Mouse (Mus musculus) limb, embryonic 11.5 days (tissue): ENCODE data around the gene Cnpy2. TPM values are rescaled to one million over a fixed set of nuclear protein-coding genes. Genes with fewer than 3 reads are reported as not detected.
A peak's percentile ranks its signal among the peaks of the same experiment; 100 is the strongest.

ENCODE experiments used
- ATAC-seq: fragments of 200-750 bp; cut with Nextera tagmentation; 2 replicates; pipeline ENCODE4 v1.8.0; 2017; ENCODE audit warnings: low read depth; ENCODE audit not compliant: insufficient number of reproducible peaks, low FRiP score, low TSS enrichment
- DNase-seq: peaks from one replicate; pipeline ENCODE4 v3.0.0-alpha.2; 2015; ENCODE audit warnings: low spot score
- H3K27ac ChIP-seq: fragments of 300-500 bp; sonication (generic); replicated peaks from 2 replicates; pipeline ENCODE4 v1.5.1; 2014; ENCODE audit warnings: low read depth, mild to moderate bottlenecking, low read length
- H3K27me3 ChIP-seq: fragments of 300-500 bp; sonication (generic); 2 replicates; pipeline ENCODE4 v1.6.1; 2014; ENCODE audit warnings: mild to moderate bottlenecking, low read length, mixed read lengths; ENCODE audit not compliant: control insufficient read depth, insufficient read depth
- H3K36me3 ChIP-seq: fragments of 300-500 bp; sonication (generic); 2 replicates; pipeline ENCODE4 v1.6.1; 2014; ENCODE audit warnings: mild to moderate bottlenecking, low read length, moderate library complexity, mixed read lengths; ENCODE audit not compliant: control insufficient read depth, insufficient read depth
- H3K4me1 ChIP-seq: fragments of 300-500 bp; sonication (generic); 2 replicates; pipeline ENCODE4 v1.6.1; 2014; ENCODE audit warnings: low read length, mixed read lengths; ENCODE audit not compliant: control insufficient read depth, insufficient read depth
- H3K4me2 ChIP-seq: fragments of 300-500 bp; sonication (generic); 2 replicates; pipeline ENCODE4 v1.6.1; 2014; ENCODE audit warnings: low read depth, mild to moderate bottlenecking, moderate library complexity; ENCODE audit not compliant: severe bottlenecking
- H3K4me3 ChIP-seq: fragments of 300-500 bp; sonication (generic); 2 replicates; pipeline ENCODE4 v1.5.1; 2014; ENCODE audit warnings: low read depth, low read length
- H3K9ac ChIP-seq: fragments of 300-500 bp; sonication (generic); 2 replicates; pipeline ENCODE4 v1.6.1; 2014; ENCODE audit warnings: mild to moderate bottlenecking, low read length
- H3K9me3 ChIP-seq: fragments of 300-500 bp; sonication (generic); 2 replicates; pipeline ENCODE4 v1.6.1; 2016; ENCODE audit warnings: low read length; ENCODE audit not compliant: control insufficient read depth
- WGBS: fragments of 180-500 bp; shearing (Covaris S2); extraction: QIAGEN DNeasy Blood & Tissue Kit; methylation state at CpG from one replicate; pipeline ENCODE4 v1.1.7; 2014; 5-methylcytosine and 5-hydroxymethylcytosine counted together
- polyA plus RNA-seq: library from polyadenylated mRNA; unstranded; fragments of >200 nt; fragmentation: Nextera tagmentation; extraction: Ambion mirVana; gene quantifications from 2 replicates; pipeline ENCODE4 v1.2.1, GENCODE M21; 2014

Cnpy2 gene
- polyA plus RNA-seq, 1 experiment from 2014 or later = 351 TPM

GRCm38 (mm10) chr10:128367899-128368401, 45.7 kb downstream of the Cnpy2 start:
- Histone ChIP-seq H3K4me3 (peak overlapping the region; percentile 66), H3K4me2 (peak overlapping the region; percentile 84), H3K27me3 (no peaks in the 10 kb centered on the region), H3K9ac (peak overlapping the region; percentile 65), H3K36me3 (peaks cover 7% of the 10 kb centered on the region; the same call in 1 of the 2 replicates), H3K27ac (no peak overlapping the region), H3K9me3 (no peaks in the 10 kb centered on the region), H3K4me1 (no peaks in the 10 kb centered on the region; the same call in 1 of the 2 replicates)
- 20% methylated on average over 19 of the region's 19 CpGs for WGBS
- no peak for DNase-seq
- ATAC-seq = no peak

GRCm38 (mm10) chr10:128368402-128369217, 46.4 kb downstream of the Cnpy2 start, which contains the start of gene Coq10a:
Coq10a (minus strand) TSS chr10:128368997.
- Histone ChIP-seq H3K9me3 (no peaks in the 10 kb centered on the region), H3K4me2 (peak within 1 kb of the TSS; percentile 84), H3K36me3 (peaks cover 1% of the 10 kb centered on the region; the same call in 1 of the 2 replicates), H3K27ac (peak within 1 kb of the TSS; percentile 79), H3K4me1 (no peaks in the 10 kb centered on the region; the same call in 1 of the 2 replicates), H3K9ac (peak within 1 kb of the TSS; percentile 65), H3K4me3 (peak within 1 kb of the TSS; percentile 66), H3K27me3 (no peaks in the 10 kb centered on the region)
- peak; percentile 93 for ATAC-seq
- WGBS = under 1% methylated on average over 87 of the region's 87 CpGs
- DNase-seq = peak; percentile 88

- H3K4me3 ChIP-seq = peak overlapping the region; percentile 66
- 9% methylated on average over 9 of the region's 9 CpGs for WGBS
Observed at GRCm38 (mm10) chr10:128369218-128369543, 46.9 kb downstream of the Cnpy2 start.

GRCm38 (mm10) chr10:128369599-128369998, 47.3 kb downstream of the Cnpy2 start:
- DNase-seq = no peak
- no peaks in the 10 kb centered on the region; the same call in 1 of the 2 replicates for H3K4me1 ChIP-seq
- H3K9ac ChIP-seq = peak overlapping the region; percentile 65; the same call in 1 of the 2 replicates
- no peak overlapping the region for H3K27ac ChIP-seq
- ATAC-seq = no peak
- H3K27me3 ChIP-seq = no peaks in the 10 kb centered on the region
- H3K9me3 ChIP-seq = no peaks in the 10 kb centered on the region
- H3K4me2 ChIP-seq = peak overlapping the region; percentile 84
- peak overlapping the region; percentile 66; the same call in 1 of the 2 replicates for H3K4me3 ChIP-seq
- 83% methylated on average over 6 of the region's 6 CpGs for WGBS
- H3K36me3 ChIP-seq = no peaks in the 10 kb centered on the region; the same call in 1 of the 2 replicates

More at GRCm38 (mm10) chr10:128369218-128369543, 46.9 kb downstream of the Cnpy2 start:
- H3K4me2 ChIP-seq = peak overlapping the region; percentile 84
- H3K27me3 ChIP-seq = no peaks in the 10 kb centered on the region
- H3K9ac ChIP-seq = peak overlapping the region; percentile 65
- H3K27ac ChIP-seq = peak overlapping the region; percentile 79
- H3K9me3 ChIP-seq = no peaks in the 10 kb centered on the region
- DNase-seq (no peak), ATAC-seq (no peak)
- no peaks in the 10 kb centered on the region; the same call in 1 of the 2 replicates for H3K4me1 ChIP-seq
- no peaks in the 10 kb centered on the region; the same call in 1 of the 2 replicates for H3K36me3 ChIP-seq

DNA sequence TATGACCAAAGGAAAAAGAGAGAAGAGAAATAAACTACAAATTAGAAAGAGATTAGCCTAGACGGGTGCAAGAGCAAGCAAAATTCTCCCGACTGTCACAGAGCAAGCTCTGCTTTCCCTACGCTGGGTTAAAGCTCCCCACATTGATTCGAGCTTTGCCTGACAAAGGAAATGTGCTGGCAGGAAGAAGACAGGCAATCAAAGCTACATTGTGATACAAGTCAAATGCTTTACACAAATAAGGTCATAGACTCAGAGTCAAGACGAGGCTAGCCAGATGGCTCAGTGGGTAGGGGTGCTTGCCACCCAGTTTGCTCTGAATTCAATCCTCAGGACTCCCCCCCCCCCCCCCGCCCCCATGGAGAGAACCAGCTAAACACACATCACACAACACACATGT, 47.8 kb downstream of the Cnpy2 start:
- WGBS = 63% methylated on average over 6 of the region's 6 CpGs
- no peaks in the 10 kb centered on the region for H3K27me3 ChIP-seq
- H3K4me2 ChIP-seq = no peak overlapping the region
- no peak overlapping the region for H3K4me3 ChIP-seq
- H3K36me3 ChIP-seq = no peaks in the 10 kb centered on the region; the same call in 1 of the 2 replicates
- H3K4me1 ChIP-seq = no peaks in the 10 kb centered on the region; the same call in 1 of the 2 replicates
- no peak overlapping the region for H3K27ac ChIP-seq
- DNase-seq = no peak
- H3K9me3 ChIP-seq = no peaks in the 10 kb centered on the region
- no peak for ATAC-seq
- H3K9ac ChIP-seq = no peak overlapping the region

DNA sequence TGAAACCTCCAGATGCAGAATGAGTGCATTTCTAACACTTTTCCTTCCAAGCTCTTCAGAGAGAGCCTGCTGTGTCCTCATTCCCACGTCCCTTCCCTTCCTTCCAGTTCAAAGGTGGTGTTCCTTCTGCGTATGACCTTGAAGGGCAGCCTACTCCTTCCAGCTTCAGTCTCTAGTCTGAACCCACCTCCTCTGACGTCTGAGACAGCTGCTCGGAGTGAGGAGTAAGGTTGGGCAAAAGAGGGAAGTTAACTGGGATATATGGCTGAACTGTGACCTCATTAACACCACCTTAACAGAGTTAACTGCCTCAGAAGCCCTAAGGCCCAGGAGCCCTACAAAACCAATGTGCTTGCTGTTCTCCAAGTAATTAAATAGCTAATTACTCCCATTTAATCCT, 48.3 kb downstream of the Cnpy2 start:
- Histone ChIP-seq H3K27me3 (no peaks in the 10 kb centered on the region), H3K36me3 (no peaks in the 10 kb centered on the region), H3K4me3 (no peak overlapping the region), H3K27ac (no peak overlapping the region), H3K4me1 (no peaks in the 10 kb centered on the region; the same call in 1 of the 2 replicates), H3K4me2 (no peak overlapping the region), H3K9ac (no peak overlapping the region; the same call in 1 of the 2 replicates), H3K9me3 (no peaks in the 10 kb centered on the region)
- no peak for DNase-seq
- ATAC-seq = no peak
- WGBS = 35% methylated on average over 4 of the region's 4 CpGs

DNA sequence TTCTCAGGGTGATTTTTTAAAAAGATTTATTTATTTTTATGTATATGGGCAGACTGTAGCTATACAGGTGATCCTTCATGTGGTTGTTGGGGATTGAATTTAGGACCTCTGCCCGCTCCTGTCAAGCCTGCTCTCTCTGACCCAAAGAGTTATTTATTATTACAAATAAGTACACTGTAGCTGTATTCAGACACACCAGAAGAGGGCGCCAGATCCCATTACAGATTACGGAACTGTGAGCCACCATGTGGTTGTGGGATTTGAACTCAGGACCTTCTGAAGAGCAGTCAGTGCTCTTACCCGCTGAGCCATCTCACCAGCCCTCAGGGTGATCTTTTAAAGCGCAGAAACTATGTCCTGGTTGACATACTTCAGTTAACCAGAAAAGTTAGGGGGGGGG, 49.9 kb downstream of the Cnpy2 start:
- Histone ChIP-seq H3K27ac (no peak overlapping the region), H3K27me3 (no peaks in the 10 kb centered on the region), H3K4me3 (no peak overlapping the region), H3K9ac (no peak overlapping the region), H3K4me2 (no peak overlapping the region), H3K36me3 (no peaks in the 10 kb centered on the region), H3K4me1 (peaks cover 6% of the 10 kb centered on the region; the same call in 1 of the 2 replicates), H3K9me3 (no peaks in the 10 kb centered on the region)
- no peak for DNase-seq
- WGBS = 84% methylated on average over 5 of the region's 5 CpGs
- ATAC-seq = no peak

GRCm38 (mm10) chr10:128372989-128373748, 50.9 kb downstream of the Cnpy2 start:
- no peak overlapping the region for H3K4me3 ChIP-seq
- no peak overlapping the region for H3K4me2 ChIP-seq
- DNase-seq = no peak
- H3K9me3 ChIP-seq = no peaks in the 10 kb centered on the region
- H3K36me3 ChIP-seq = no peaks in the 10 kb centered on the region; the same call in 1 of the 2 replicates
- H3K9ac ChIP-seq = no peak overlapping the region
- H3K27me3 ChIP-seq = no peaks in the 10 kb centered on the region
- WGBS = 84% methylated on average over 6 of the region's 6 CpGs
- peaks cover 10% of the 10 kb centered on the region; the same call in 1 of the 2 replicates for H3K4me1 ChIP-seq
- ATAC-seq = no peak
- H3K27ac ChIP-seq = no peak overlapping the region
